Mouse (Mus musculus): Measurements from ENCODE around the gene Prkar2b.

GRCm38 (mm10) chr12:31984664-31985063 lies 76.4 kb downstream of the Prkar2b start:
- TF ChIP-seq TAL1 (IDR thresholded peaks at IDR 0.05; ENCODE audit: low read length): no peak
- no peak for TF ChIP-seq GATA1 (IDR thresholded peaks at IDR 0.05; ENCODE audit: low read length)

Measured in erythroblast, embryonic 14.5 days (primary cell).